Mouse (Mus musculus): ENCODE data around the gene Adamts6.

Gene Adamts6

GRCm38 (mm10) chr13:104468061-104468460, 180.4 kb downstream of the Adamts6 start:
- no peak for DNase-seq

- no peak for DNase-seq
These were observed 188.8 kb downstream of the Adamts6 start for GRCm38 (mm10) chr13:104476285-104476956.

GRCm38 (mm10) chr13:104482426-104483089, 194.9 kb downstream of the Adamts6 start:
- DNase-seq, result no peak

- DNase-seq, result no peak
These were observed 195.6 kb downstream of the Adamts6 start for GRCm38 (mm10) chr13:104483111-104483722.

GRCm38 (mm10) chr13:104491046-104491811, 203.6 kb downstream of the Adamts6 start:
- DNase-seq, result no peak

GRCm38 (mm10) chr13:104493466-104493993, 205.9 kb downstream of the Adamts6 start:
- DNase-seq, result peak; percentile 11 to 45

GRCm38 (mm10) chr13:104494200-104494873, 206.7 kb downstream of the Adamts6 start:
- DNase-seq, result no peak

- peak in 1 of 2 experiments; percentile 54 for DNase-seq
These were observed 210.0 kb downstream of the Adamts6 start for GRCm38 (mm10) chr13:104497592-104497991.

GRCm38 (mm10) chr13:104498669-104499068, 211.0 kb downstream of the Adamts6 start:
- DNase-seq, result no peak

- peak; percentile 49 to 89 for DNase-seq
These were observed 211.7 kb downstream of the Adamts6 start for GRCm38 (mm10) chr13:104499116-104500040.

- no peak for DNase-seq
These were observed 214.8 kb downstream of the Adamts6 start for GRCm38 (mm10) chr13:104502406-104502805.

GRCm38 (mm10) chr13:104504043-104504442, 216.4 kb downstream of the Adamts6 start:
- no peak for DNase-seq

- DNase-seq, result no peak
These were observed 218.7 kb downstream of the Adamts6 start for GRCm38 (mm10) chr13:104506165-104506875.

- no peak for DNase-seq
These were observed 220.0 kb downstream of the Adamts6 start for GRCm38 (mm10) chr13:104507671-104508070.

- DNase-seq, result no peak
These were observed 222.2 kb downstream of the Adamts6 start for GRCm38 (mm10) chr13:104509561-104510493.

- DNase-seq, result no peak
These were observed 223.1 kb downstream of the Adamts6 start for GRCm38 (mm10) chr13:104510766-104511165.

- no peak for DNase-seq
These were observed 227.4 kb downstream of the Adamts6 start for GRCm38 (mm10) chr13:104515054-104515453.

- DNase-seq, result no peak
These were observed 228.5 kb downstream of the Adamts6 start for GRCm38 (mm10) chr13:104516146-104516545.

- no peak for DNase-seq
These were observed 229.2 kb downstream of the Adamts6 start for GRCm38 (mm10) chr13:104516766-104517364.
